Mouse (Mus musculus): ENCODE data around the gene Rnf145. TPM values are rescaled to one million over a fixed set of nuclear protein-coding genes. Genes with fewer than 3 reads are reported as not detected.

The Rnf145 gene
- polyA plus RNA-seq, 1 experiment from 2014 or later = 85.4 TPM

DNA sequence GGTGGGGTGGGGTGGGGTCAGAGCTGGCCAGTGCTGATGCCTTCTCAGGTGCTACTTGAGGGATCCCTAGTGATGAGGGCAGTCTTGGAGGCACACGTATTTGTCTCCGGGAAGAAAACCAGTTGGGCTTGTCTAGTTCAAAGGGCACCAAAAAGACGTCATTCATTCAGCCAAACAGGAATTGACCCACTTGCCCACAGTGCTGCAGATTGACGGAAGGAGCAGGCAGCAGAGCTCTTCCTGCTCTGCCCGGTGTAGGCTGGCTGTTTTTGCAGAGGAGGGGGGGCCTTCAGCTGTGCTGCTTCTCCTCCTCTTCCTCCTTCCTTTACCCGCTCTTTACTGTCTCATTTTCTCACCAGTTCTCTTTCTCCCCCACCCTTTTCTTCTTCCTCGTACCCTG is 26.4 kb downstream of the Rnf145 start:
- H3K27ac ChIP-seq (replicated peaks; ENCODE audit: low read depth, low read length) = no peak overlapping the region

DNA sequence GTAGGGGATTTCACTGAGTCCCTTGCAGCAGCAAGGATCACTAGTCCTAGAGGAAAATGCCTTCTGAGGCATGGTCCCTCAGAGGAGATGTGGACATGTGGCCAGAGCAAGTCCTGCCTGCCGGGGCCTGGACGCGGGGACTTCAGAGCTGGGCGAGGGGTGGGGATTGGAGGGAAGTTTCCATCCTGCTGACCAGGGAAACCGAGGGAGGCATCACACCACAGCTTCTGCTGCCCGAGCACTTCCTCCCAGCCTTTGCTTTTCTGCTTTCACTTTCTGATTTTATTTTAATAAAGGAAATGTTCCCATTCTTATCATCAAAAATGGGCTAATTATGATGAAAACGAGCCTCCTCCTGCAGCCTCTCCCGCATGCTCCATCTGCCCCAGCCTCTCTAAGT is 27.5 kb downstream of the Rnf145 start:
- Histone ChIP-seq H3K9ac (ENCODE audit: low read depth, low read length) (no peak overlapping the region), H3K27ac (replicated peaks; ENCODE audit: low read depth, low read length) (no peak overlapping the region), H3K4me3 (ENCODE audit: low read depth, low read length) (no peak overlapping the region), H3K4me1 (ENCODE audit: control insufficient read depth, insufficient read depth, low read length) (no peaks in the 10 kb centered on the region), H3K4me2 (ENCODE audit: low read depth, low read length) (no peak overlapping the region), H3K36me3 (ENCODE audit: control insufficient read depth, insufficient read depth, low read length) (peaks cover 67% of the 10 kb centered on the region), H3K27me3 (replicated peaks; ENCODE audit: control insufficient read depth, insufficient read depth, low read length) (no peaks in the 10 kb centered on the region), H3K9me3 (ENCODE audit: control insufficient read depth, low read length) (no peaks in the 10 kb centered on the region)
- ATAC-seq (ENCODE audit: low read depth) (no peak), DNase-seq (ENCODE audit: low spot score) (no peak)
- WGBS = 86% methylated on average over 8 of the region's 8 CpGs

More for the DNA sequence above, 26.4 kb downstream of the Rnf145 start:
- Histone ChIP-seq H3K27me3 (replicated peaks; ENCODE audit: control insufficient read depth, insufficient read depth, low read length) (no peaks in the 10 kb centered on the region), H3K9me3 (ENCODE audit: control insufficient read depth, low read length) (no peaks in the 10 kb centered on the region), H3K9ac (ENCODE audit: low read depth, low read length) (no peak overlapping the region), H3K4me2 (ENCODE audit: low read depth, low read length) (no peak overlapping the region), H3K36me3 (ENCODE audit: control insufficient read depth, insufficient read depth, low read length) (peaks cover 56% of the 10 kb centered on the region), H3K4me3 (ENCODE audit: low read depth, low read length) (no peak overlapping the region), H3K4me1 (ENCODE audit: control insufficient read depth, insufficient read depth, low read length) (no peaks in the 10 kb centered on the region)
- no peak for ATAC-seq (ENCODE audit: low read depth)
- 46% methylated on average over 6 of the region's 7 CpGs for WGBS
- no peak for DNase-seq (ENCODE audit: low spot score)

DNA sequence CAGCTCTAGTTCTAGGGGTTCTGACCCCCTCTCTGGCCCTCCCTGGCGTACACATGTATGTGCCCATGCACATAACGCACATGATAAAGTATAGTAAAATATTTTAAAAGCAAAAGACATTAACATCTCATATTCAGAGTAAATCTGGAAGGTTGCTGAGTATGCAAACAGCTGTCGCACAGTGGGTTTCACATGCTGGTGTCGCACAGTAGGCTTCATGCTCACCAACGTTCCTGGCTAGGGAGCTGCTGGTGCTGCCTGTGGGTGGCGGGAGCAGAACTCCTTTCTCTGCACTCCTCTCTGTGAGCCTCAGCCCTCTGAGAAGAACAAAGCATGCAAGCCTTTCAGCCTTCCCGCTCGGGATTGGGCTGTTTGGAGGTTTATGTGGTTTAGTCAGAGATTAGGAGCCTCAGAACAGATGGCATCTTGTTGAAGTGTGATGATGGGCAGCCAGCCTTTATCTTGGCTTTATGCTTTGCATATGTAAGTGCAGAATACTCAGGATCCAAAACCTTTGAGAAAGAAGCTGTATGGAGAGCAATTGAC is 29.0 kb downstream of the Rnf145 start:
- Histone ChIP-seq H3K4me3 (ENCODE audit: low read depth, low read length) (no peak overlapping the region), H3K36me3 (ENCODE audit: control insufficient read depth, insufficient read depth, low read length) (peaks cover 77% of the 10 kb centered on the region)

DNA sequence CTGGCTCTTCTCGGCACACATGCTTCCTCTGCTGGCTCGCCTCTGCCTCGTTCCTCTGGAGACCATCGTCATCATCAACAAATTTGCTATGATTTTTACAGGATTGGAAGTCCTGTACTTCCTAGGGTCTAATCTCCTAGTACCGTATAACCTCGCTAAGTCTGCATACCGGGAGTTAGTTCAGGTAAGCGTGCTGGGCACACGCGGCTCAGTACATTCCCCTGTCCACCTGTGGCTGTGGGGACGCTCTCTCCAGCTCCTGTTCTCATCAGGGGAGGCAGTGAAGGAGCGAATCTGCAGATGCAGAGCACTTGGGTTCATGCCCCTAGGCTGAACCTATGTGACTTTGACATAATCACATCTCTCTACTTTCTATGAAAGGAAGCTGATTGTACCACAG is 30.1 kb downstream of the Rnf145 start:
- ATAC-seq (ENCODE audit: low read depth) (no peak), DNase-seq (ENCODE audit: low spot score) (no peak)
- Histone ChIP-seq H3K36me3 (ENCODE audit: control insufficient read depth, insufficient read depth, low read length) (peaks cover 88% of the 10 kb centered on the region), H3K9me3 (ENCODE audit: control insufficient read depth, low read length) (no peaks in the 10 kb centered on the region), H3K9ac (ENCODE audit: low read depth, low read length) (no peak overlapping the region), H3K4me3 (ENCODE audit: low read depth, low read length) (no peak overlapping the region), H3K4me2 (ENCODE audit: low read depth, low read length) (no peak overlapping the region), H3K27ac (replicated peaks; ENCODE audit: low read depth, low read length) (no peak overlapping the region), H3K27me3 (replicated peaks; ENCODE audit: control insufficient read depth, insufficient read depth, low read length) (no peaks in the 10 kb centered on the region), H3K4me1 (ENCODE audit: control insufficient read depth, insufficient read depth, low read length) (no peaks in the 10 kb centered on the region)
- WGBS = 96% methylated on average over 12 of the region's 12 CpGs

More for the DNA sequence above, 29.0 kb downstream of the Rnf145 start:
- WGBS = 84% methylated on average over 8 of the region's 8 CpGs
- H3K4me2 ChIP-seq (ENCODE audit: low read depth, low read length) = no peak overlapping the region
- no peak for DNase-seq (ENCODE audit: low spot score)
- no peaks in the 10 kb centered on the region for H3K4me1 ChIP-seq (ENCODE audit: control insufficient read depth, insufficient read depth, low read length)
- H3K9ac ChIP-seq (ENCODE audit: low read depth, low read length) = no peak overlapping the region
- no peak overlapping the region for H3K27ac ChIP-seq (replicated peaks; ENCODE audit: low read depth, low read length)
- no peaks in the 10 kb centered on the region for H3K9me3 ChIP-seq (ENCODE audit: control insufficient read depth, low read length)
- H3K27me3 ChIP-seq (replicated peaks; ENCODE audit: control insufficient read depth, insufficient read depth, low read length) = no peaks in the 10 kb centered on the region
- ATAC-seq (ENCODE audit: low read depth) = no peak

DNA sequence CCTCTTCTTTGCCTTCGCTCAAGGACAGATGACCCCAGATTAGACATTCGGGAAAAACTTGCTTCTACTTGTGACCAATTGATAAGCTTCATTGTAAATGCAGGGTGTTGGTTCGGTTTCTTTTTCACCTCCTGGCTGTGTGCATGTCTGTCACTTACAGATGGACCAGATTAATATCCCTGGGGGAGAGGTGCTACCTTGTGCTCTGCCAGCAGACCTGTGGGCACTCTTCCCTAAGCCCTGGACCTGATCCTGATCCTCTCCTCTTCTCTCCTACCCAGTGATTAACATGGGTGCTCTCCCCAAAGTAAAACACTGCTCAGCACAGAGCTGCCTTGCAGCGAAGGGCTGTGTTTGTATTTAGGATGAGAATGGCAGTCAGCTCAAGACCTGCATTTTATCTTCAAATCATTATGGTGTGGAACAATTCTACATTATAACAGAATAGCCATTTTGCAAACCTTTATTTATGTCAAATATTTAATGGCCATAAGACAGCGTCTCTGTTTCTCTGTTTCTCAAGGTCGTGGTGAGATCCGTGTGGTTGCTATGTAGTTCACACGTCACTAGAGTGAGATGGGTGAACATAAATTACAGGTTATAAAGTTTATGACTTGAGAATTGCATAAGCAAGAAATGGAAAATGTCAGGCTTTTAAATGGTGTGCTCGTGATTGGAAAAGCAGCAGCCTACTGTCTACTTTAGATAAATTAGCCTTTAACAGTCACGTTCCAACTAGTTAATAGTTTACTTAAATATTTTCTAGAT is 30.9 kb downstream of the Rnf145 start:
- peaks cover 90% of the 10 kb centered on the region for H3K36me3 ChIP-seq (ENCODE audit: control insufficient read depth, insufficient read depth, low read length)
- H3K4me1 ChIP-seq (ENCODE audit: control insufficient read depth, insufficient read depth, low read length) = no peaks in the 10 kb centered on the region
- no peaks in the 10 kb centered on the region for H3K9me3 ChIP-seq (ENCODE audit: control insufficient read depth, low read length)
- no peak overlapping the region for H3K27ac ChIP-seq (replicated peaks; ENCODE audit: low read depth, low read length)
- no peak overlapping the region for H3K4me2 ChIP-seq (ENCODE audit: low read depth, low read length)
- ATAC-seq (ENCODE audit: low read depth) = no peak
- WGBS = 89% methylated on average over 10 of the region's 10 CpGs
- H3K9ac ChIP-seq (ENCODE audit: low read depth, low read length) = no peak overlapping the region
- DNase-seq (ENCODE audit: low spot score) = no peak
- no peak overlapping the region for H3K4me3 ChIP-seq (ENCODE audit: low read depth, low read length)
- H3K27me3 ChIP-seq (replicated peaks; ENCODE audit: control insufficient read depth, insufficient read depth, low read length) = no peaks in the 10 kb centered on the region

DNA sequence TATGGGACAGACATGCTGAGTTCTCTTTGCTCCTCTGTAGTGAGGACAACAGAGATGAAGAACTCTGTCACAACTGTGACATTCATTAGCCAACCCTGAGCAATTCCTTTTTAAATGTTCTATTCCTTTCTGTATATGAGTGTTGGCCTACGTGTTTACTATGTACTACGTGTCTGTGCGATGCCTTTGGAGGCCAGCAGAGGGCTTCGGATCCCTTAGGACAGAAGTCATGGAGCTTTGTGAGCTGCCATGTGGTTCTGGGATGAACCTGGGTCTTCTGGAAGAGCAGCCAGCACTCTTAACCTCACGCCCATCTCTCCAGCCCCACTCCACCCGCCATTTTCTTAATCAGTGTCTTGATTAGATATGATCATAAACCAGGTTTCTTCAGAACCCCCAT is 32.2 kb downstream of the Rnf145 start:
- no peaks in the 10 kb centered on the region for H3K27me3 ChIP-seq (replicated peaks; ENCODE audit: control insufficient read depth, insufficient read depth, low read length)
- WGBS = 93% methylated on average over 6 of the region's 6 CpGs
- no peaks in the 10 kb centered on the region for H3K9me3 ChIP-seq (ENCODE audit: control insufficient read depth, low read length)
- H3K9ac ChIP-seq (ENCODE audit: low read depth, low read length) = no peak overlapping the region
- no peaks in the 10 kb centered on the region for H3K4me1 ChIP-seq (ENCODE audit: control insufficient read depth, insufficient read depth, low read length)
- H3K27ac ChIP-seq (replicated peaks; ENCODE audit: low read depth, low read length) = no peak overlapping the region
- no peak overlapping the region for H3K4me2 ChIP-seq (ENCODE audit: low read depth, low read length)
- H3K36me3 ChIP-seq (ENCODE audit: control insufficient read depth, insufficient read depth, low read length) = peaks cover 92% of the 10 kb centered on the region
- H3K4me3 ChIP-seq (ENCODE audit: low read depth, low read length) = no peak overlapping the region
- ATAC-seq (ENCODE audit: low read depth) = no peak
- no peak for DNase-seq (ENCODE audit: low spot score)

DNA sequence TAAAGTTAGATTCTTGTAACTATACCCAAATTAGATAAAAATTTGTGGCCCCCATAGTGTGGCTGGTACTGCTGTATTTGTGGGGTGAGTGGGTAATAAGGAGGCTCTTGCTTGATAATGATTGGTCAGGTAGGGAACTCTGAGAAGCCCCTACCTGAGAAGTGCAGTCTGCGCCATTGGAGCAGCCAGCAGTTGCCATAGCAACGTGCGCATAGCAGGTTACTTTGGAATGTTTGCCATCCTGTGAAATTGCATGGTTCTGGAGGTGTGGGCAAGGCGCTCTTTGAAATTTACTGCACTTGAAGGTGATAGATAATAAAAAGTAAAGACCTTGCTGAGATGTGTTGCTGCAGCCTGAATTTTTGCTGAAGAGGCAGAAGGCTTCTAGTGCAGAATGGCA is 35.6 kb downstream of the Rnf145 start:
- Histone ChIP-seq H3K36me3 (ENCODE audit: control insufficient read depth, insufficient read depth, low read length) (peaks cover 87% of the 10 kb centered on the region), H3K27me3 (replicated peaks; ENCODE audit: control insufficient read depth, insufficient read depth, low read length) (no peaks in the 10 kb centered on the region), H3K4me3 (ENCODE audit: low read depth, low read length) (no peak overlapping the region), H3K9ac (ENCODE audit: low read depth, low read length) (no peak overlapping the region), H3K9me3 (ENCODE audit: control insufficient read depth, low read length) (no peaks in the 10 kb centered on the region), H3K4me2 (ENCODE audit: low read depth, low read length) (no peak overlapping the region), H3K27ac (replicated peaks; ENCODE audit: low read depth, low read length) (no peak overlapping the region), H3K4me1 (ENCODE audit: control insufficient read depth, insufficient read depth, low read length) (no peaks in the 10 kb centered on the region)
- DNase-seq (ENCODE audit: low spot score) (no peak), ATAC-seq (ENCODE audit: low read depth) (no peak)
- WGBS = 86% methylated on average over 4 of the region's 4 CpGs

DNA sequence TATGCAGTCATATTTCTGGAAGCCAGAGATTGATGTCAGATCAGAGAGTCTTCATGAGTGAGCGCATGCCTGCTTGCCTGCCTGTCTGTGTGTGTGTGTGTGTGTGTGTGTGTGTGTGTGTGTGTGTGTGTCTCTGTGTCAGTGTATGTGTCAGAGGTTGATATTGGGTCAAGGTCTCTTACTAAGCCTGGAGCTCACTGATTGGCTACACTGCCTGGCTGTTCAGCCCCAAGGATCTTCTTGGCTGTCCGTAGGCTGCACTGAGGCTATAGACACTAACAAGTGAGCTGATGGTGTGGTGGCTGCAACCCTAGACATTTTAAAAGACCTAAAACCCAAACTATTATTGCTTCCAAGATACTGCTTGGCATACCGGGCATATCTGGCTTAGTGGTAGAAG is 39.8 kb downstream of the Rnf145 start:
- no peaks in the 10 kb centered on the region for H3K27me3 ChIP-seq (replicated peaks; ENCODE audit: control insufficient read depth, insufficient read depth, low read length)
- no peak for DNase-seq (ENCODE audit: low spot score)
- H3K4me2 ChIP-seq (ENCODE audit: low read depth, low read length) = no peak overlapping the region
- peaks cover 87% of the 10 kb centered on the region for H3K36me3 ChIP-seq (ENCODE audit: control insufficient read depth, insufficient read depth, low read length)
- 89% methylated on average over 3 of the region's 3 CpGs for WGBS
- H3K4me3 ChIP-seq (ENCODE audit: low read depth, low read length) = no peak overlapping the region
- no peak for ATAC-seq (ENCODE audit: low read depth)
- H3K4me1 ChIP-seq (ENCODE audit: control insufficient read depth, insufficient read depth, low read length) = no peaks in the 10 kb centered on the region
- no peaks in the 10 kb centered on the region for H3K9me3 ChIP-seq (ENCODE audit: control insufficient read depth, low read length)
- H3K9ac ChIP-seq (ENCODE audit: low read depth, low read length) = no peak overlapping the region
- no peak overlapping the region for H3K27ac ChIP-seq (replicated peaks; ENCODE audit: low read depth, low read length)

DNA sequence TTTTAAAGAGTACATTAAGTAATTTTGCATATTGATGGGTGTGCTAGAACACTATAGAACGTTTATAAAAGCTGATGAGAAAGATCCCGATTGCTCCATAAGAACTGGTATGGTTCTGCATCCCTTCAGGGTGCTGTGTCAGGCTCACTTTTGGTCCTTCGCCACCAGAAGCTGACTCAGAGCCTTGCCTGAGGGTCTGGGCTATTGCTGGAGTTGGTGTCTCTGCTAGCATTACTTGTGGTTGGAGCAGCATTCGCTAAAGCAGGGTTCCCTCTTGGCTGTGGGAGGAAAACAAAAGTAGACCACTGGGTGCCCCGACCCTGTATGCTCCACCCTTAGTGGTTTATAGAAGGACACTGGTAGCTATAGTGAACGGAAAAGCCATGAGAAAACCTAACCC is 40.7 kb downstream of the Rnf145 start:
- Histone ChIP-seq H3K4me1 (ENCODE audit: control insufficient read depth, insufficient read depth, low read length) (no peaks in the 10 kb centered on the region), H3K4me3 (ENCODE audit: low read depth, low read length) (no peak overlapping the region), H3K9ac (ENCODE audit: low read depth, low read length) (no peak overlapping the region), H3K36me3 (ENCODE audit: control insufficient read depth, insufficient read depth, low read length) (peaks cover 89% of the 10 kb centered on the region), H3K27me3 (replicated peaks; ENCODE audit: control insufficient read depth, insufficient read depth, low read length) (no peaks in the 10 kb centered on the region), H3K4me2 (ENCODE audit: low read depth, low read length) (no peak overlapping the region), H3K27ac (replicated peaks; ENCODE audit: low read depth, low read length) (no peak overlapping the region), H3K9me3 (ENCODE audit: control insufficient read depth, low read length) (no peaks in the 10 kb centered on the region)
- WGBS = 88% methylated on average over 6 of the region's 6 CpGs
- DNase-seq (ENCODE audit: low spot score) = no peak
- no peak for ATAC-seq (ENCODE audit: low read depth)

Measured in embryonic facial prominence, embryonic 14.5 days (tissue).